Mouse (Mus musculus) neural tube, embryonic 15.5 days (tissue): Measurements from ENCODE around the gene Adam12. TPM values are rescaled to one million over a fixed set of nuclear protein-coding genes. Genes with fewer than 3 reads are reported as not detected.
A peak's percentile ranks its signal among the peaks of the same experiment; 100 is the strongest.

Experiments used
- ATAC-seq: fragments of 200-750 bp; cut with Nextera tagmentation; 2 replicates; pipeline ENCODE4 v1.8.0; 2017; ENCODE audit warnings: mild to moderate bottlenecking, moderate TSS enrichment, moderate library complexity; ENCODE audit not compliant: low FRiP score
- H3K27ac ChIP-seq: fragments of 300-500 bp; sonication (generic); replicated peaks from 2 replicates; pipeline ENCODE4 v1.5.1; 2015; ENCODE audit warnings: mild to moderate bottlenecking, inconsistent platforms
- H3K27me3 ChIP-seq: fragments of 300-500 bp; sonication (generic); replicated peaks from 2 replicates; pipeline ENCODE4 v1.6.1; 2015; ENCODE audit warnings: inconsistent platforms
- H3K36me3 ChIP-seq: fragments of 300-500 bp; sonication (generic); 2 replicates; pipeline ENCODE4 v1.6.1; 2015; ENCODE audit warnings: inconsistent platforms
- H3K4me1 ChIP-seq: fragments of 300-500 bp; sonication (generic); 2 replicates; pipeline ENCODE4 v1.6.1; 2015; ENCODE audit warnings: inconsistent platforms
- H3K4me2 ChIP-seq: fragments of 300-500 bp; sonication (generic); 2 replicates; pipeline ENCODE4 v1.6.1; 2015; ENCODE audit warnings: inconsistent platforms, mild to moderate bottlenecking, moderate library complexity
- H3K4me3 ChIP-seq: fragments of 300-500 bp; sonication (generic); replicated peaks from 2 replicates; pipeline ENCODE4 v1.5.1; 2015; ENCODE audit warnings: mild to moderate bottlenecking, inconsistent platforms
- H3K9ac ChIP-seq: fragments of 300-500 bp; sonication (generic); replicated peaks from 2 replicates; pipeline ENCODE4 v1.6.1; 2015; ENCODE audit warnings: mild to moderate bottlenecking, inconsistent platforms
- H3K9me3 ChIP-seq: fragments of 300-500 bp; sonication (generic); replicated peaks from 2 replicates; pipeline ENCODE4 v1.6.1; 2016; ENCODE audit warnings: inconsistent platforms
- WGBS: fragments of 180-500 bp; shearing (Covaris S2); methylation state at CpG from one replicate; pipeline ENCODE4 v1.1.7; 2015; ENCODE audit warnings: mixed read lengths; 5-methylcytosine and 5-hydroxymethylcytosine counted together
- polyA plus RNA-seq: library from polyadenylated mRNA; unstranded; fragments of >200 nt; fragmentation: Nextera tagmentation; extraction: Ambion mirVana; gene quantifications from 2 replicates; pipeline ENCODE4 v1.2.1, GENCODE M21; 2015

The Adam12 gene
- polyA plus RNA-seq, 1 experiment from 2014 or later = 3.7 TPM

DNA sequence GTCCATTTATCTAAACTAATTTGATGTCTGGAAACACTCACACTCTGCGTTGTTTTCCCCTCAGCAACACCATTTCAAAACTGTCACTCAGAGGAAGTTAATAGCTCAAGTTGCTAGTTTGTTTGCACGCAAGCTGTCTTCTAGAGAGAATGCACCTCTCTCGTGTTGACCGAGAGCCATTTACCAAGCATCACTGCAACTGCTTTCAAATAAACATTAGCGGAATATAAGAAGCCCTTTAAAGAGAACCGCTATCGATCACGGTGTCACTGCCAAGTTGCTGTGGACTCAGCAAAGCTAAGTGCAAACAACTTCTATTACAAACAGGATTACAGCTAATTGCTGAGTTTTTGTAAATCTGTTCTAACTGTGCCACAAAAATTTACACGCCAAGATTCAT is 87.8 kb downstream of the Adam12 start:
- no peak overlapping the region for H3K27ac ChIP-seq
- WGBS = 76% methylated on average over 9 of the region's 9 CpGs
- H3K27me3 ChIP-seq = no peaks in the 10 kb centered on the region
- H3K9ac ChIP-seq = no peak overlapping the region
- no peaks in the 10 kb centered on the region for H3K36me3 ChIP-seq
- peaks cover 12% of the 10 kb centered on the region for H3K4me1 ChIP-seq
- H3K9me3 ChIP-seq = no peaks in the 10 kb centered on the region
- no peak for ATAC-seq
- no peak overlapping the region for H3K4me3 ChIP-seq
- no peak overlapping the region for H3K4me2 ChIP-seq

DNA sequence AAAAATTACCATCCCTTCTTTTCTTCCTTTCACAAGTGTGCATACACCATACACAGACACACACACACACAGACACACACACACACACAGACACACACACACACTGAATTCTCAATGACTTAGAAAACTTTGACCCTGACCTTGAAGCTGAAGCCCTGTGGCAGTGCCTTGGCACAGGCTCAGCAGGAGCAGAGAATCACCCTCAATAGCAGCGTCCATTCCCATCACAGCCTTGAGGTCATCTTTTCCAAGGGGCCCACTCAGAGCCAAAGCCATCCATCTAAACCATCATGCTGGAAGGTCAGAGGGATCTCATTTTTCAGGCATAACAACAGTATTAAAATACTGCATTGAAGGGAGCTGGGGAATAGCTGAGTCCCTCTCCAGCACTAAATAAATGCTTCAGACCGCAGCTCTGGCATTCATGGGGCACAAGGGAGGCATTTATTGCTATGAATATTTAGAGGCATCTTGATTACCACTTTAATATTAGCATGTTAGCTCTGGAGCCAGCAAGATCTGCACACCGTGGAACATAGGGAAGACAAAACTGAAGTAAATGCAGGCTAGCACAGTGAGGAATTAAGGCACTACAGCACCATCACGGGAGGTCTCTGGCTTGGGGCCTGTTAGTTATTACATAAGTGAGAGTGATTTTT is 92.5 kb downstream of the Adam12 start:
- no peak overlapping the region for H3K9ac ChIP-seq
- WGBS = 24% methylated on average over 4 of the region's 4 CpGs
- no peaks in the 10 kb centered on the region for H3K27me3 ChIP-seq
- no peak overlapping the region for H3K4me2 ChIP-seq
- ATAC-seq = peak; percentile 61; the same call in 1 of the 2 replicates
- peak overlapping the region; percentile 25 for H3K27ac ChIP-seq
- no peaks in the 10 kb centered on the region for H3K36me3 ChIP-seq
- peaks cover 17% of the 10 kb centered on the region for H3K4me1 ChIP-seq
- H3K4me3 ChIP-seq = no peak overlapping the region
- no peaks in the 10 kb centered on the region for H3K9me3 ChIP-seq

DNA sequence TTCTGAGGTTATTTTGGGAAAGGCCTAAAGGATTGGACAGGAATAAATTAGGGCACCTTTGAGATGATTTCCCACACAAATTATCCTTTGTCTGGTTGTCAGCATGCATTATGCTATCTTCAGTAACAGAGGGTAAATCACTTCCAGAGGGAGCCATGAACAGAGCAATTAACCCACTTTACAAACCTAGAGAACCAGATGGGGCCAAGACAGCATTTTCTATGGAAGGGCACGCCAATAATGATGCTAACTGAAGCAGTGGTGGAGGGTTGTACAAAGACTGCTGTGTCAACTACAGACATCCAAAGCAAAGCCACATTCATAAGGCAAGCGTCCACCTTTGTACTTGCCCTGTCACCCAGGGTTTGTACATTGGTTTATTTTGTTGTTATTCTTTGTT is 99.6 kb downstream of the Adam12 start:
- Histone ChIP-seq H3K27me3 (no peaks in the 10 kb centered on the region), H3K27ac (no peak overlapping the region), H3K36me3 (no peaks in the 10 kb centered on the region), H3K9ac (no peak overlapping the region), H3K4me2 (no peak overlapping the region), H3K4me1 (peaks cover 20% of the 10 kb centered on the region), H3K9me3 (no peaks in the 10 kb centered on the region), H3K4me3 (no peak overlapping the region)
- WGBS = 16% methylated on average over 2 of the region's 2 CpGs
- ATAC-seq = no peak

DNA sequence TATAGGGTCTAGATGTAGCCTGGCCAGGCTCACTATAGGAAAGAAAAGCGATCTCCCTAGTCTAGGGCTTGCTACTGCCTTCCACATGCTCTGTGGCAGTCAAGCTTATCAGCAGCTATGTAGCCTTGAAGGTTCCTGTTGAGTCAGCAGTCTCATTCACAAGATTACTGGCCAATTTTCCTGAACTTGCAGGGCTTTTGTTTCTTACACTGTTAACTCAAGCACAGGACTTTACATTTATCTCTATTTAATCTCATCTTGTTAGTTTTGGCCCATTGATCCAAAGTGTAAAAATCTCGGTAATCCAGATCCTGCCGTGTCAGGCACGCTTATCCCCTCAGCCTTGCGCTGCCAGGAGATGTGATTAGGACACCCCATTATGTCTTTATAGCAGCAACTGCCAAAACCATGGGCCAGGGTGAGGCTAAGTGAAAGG is 103.8 kb downstream of the Adam12 start:
- Histone ChIP-seq H3K9me3 (no peaks in the 10 kb centered on the region), H3K4me2 (no peak overlapping the region), H3K36me3 (no peaks in the 10 kb centered on the region), H3K9ac (no peak overlapping the region), H3K27me3 (no peaks in the 10 kb centered on the region), H3K27ac (no peak overlapping the region), H3K4me1 (peaks cover 20% of the 10 kb centered on the region), H3K4me3 (no peak overlapping the region)
- ATAC-seq = no peak
- WGBS = 72% methylated on average over 5 of the region's 5 CpGs

DNA sequence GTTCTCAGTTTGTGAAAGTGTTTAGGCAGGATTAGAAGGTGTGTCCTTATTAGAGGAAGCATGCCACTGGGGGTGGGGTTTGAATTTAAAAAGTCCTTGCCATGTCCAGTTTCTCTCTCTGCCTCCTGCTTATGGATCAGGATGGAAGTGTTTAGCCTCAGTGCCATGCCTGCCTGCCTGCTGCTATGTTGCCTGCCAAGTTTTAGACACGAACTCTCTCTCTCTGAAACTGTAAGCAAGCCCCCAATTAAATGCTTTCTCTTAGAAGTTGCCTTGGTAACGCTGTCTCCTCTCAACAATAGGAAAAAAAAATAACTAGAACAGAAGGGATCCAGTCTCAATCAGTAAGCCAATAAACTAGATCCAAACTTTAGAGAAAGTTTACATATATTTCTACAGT is 110.5 kb downstream of the Adam12 start:
- Histone ChIP-seq H3K9me3 (no peaks in the 10 kb centered on the region), H3K4me2 (no peak overlapping the region), H3K9ac (no peak overlapping the region), H3K27me3 (no peaks in the 10 kb centered on the region), H3K27ac (no peak overlapping the region), H3K4me3 (no peak overlapping the region), H3K4me1 (no peaks in the 10 kb centered on the region), H3K36me3 (no peaks in the 10 kb centered on the region)
- ATAC-seq = no peak
- 32% methylated on average over 2 of the region's 2 CpGs for WGBS

DNA sequence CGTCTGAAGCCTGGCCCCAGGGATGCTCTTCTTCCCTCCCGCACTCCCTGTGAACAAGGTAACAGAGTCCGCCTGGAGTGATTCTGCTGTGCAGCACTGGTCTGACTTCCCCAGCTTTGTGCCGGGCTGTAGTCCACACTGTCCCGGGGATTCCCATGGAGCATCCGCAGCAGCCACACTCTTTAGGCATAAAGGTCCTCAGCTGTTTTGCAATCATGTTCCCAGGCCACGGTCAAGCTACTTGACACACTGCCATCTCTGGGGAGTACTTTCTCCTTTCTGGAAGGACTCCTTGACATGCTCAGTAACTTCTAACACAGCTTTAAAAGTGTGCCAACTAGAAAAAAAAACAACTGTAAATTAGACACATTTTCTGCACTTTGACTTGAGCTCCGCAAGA is 116.5 kb downstream of the Adam12 start:
- H3K36me3 ChIP-seq = no peaks in the 10 kb centered on the region
- no peak overlapping the region for H3K9ac ChIP-seq
- ATAC-seq = no peak
- WGBS = 84% methylated on average over 8 of the region's 8 CpGs
- H3K27ac ChIP-seq = 0 out of 2 replicates have a peak overlapping the region, but pooled peaks have one; percentile 20
- H3K9me3 ChIP-seq = no peaks in the 10 kb centered on the region
- no peaks in the 10 kb centered on the region for H3K27me3 ChIP-seq
- no peak overlapping the region for H3K4me3 ChIP-seq
- H3K4me2 ChIP-seq = no peak overlapping the region
- H3K4me1 ChIP-seq = no peaks in the 10 kb centered on the region

DNA sequence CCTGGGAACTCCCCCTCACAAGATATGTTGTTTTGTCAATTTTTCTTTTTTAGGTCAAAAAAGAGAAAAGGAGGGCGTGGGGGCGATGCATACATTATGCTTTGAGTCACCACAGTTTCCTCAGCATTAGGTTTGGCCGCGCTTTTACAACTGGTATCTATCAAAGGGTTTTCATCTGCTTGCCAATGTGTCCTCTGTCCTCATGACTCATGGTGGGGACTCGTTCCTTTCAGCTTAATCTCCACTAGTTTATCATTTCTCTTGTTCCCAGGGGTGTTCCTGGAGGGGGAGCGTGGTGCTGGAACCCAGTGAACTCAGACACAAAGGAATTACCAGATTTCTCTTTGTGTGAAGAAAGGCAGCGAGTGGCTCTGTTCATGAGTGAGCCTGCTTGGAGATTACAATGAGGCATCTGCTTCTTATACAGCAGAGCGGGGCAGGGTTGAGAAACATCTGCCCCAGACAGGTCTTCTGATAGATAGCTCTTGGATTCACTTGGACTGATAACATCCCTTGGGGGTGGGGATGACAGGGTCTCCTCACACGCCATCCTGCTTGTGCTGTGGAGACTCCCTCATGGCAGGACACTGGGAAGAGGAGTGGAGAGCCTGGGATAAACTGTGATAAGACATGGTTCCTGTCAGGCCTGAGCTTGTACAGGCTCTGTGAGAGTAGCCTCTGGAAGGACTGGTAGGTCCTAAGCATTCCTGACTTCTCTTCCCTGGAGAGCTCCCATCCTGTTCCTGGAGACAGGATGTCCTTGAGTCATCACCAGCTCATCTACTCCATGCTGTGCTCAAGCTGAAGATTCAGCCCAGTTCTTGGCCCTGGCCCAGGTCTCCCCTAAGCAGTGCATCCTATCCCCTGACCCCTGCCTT is 117.4 kb downstream of the Adam12 start:
- 68% methylated on average over 9 of the region's 9 CpGs for WGBS
- Histone ChIP-seq H3K9me3 (no peaks in the 10 kb centered on the region), H3K4me2 (no peak overlapping the region), H3K36me3 (no peaks in the 10 kb centered on the region), H3K4me3 (no peak overlapping the region), H3K27me3 (no peaks in the 10 kb centered on the region), H3K27ac (no peak overlapping the region), H3K9ac (no peak overlapping the region), H3K4me1 (no peaks in the 10 kb centered on the region)
- ATAC-seq = no peak

DNA sequence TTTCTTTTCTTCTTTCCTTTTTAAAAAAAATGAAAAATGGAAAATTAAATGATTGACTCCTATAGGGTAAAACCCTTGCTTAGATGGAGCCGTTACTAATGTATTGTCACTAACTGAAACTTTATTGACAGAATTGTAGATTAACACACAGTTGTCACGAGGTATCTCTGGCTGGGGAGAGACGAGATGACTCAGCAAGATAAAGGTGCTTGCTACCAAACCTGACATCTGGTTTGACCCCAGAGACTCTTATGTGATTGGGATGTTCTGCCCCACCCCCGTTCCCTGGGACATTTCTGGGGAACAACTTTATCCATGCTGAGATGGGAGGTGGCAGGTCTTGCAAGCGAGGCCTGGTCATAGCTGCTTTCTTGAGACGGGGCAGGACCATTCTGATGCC is 118.1 kb downstream of the Adam12 start:
- WGBS = 75% methylated on average over 6 of the region's 6 CpGs
- H3K9ac ChIP-seq = no peak overlapping the region
- no peaks in the 10 kb centered on the region for H3K9me3 ChIP-seq
- H3K4me3 ChIP-seq = no peak overlapping the region
- H3K4me1 ChIP-seq = no peaks in the 10 kb centered on the region
- H3K36me3 ChIP-seq = no peaks in the 10 kb centered on the region
- H3K4me2 ChIP-seq = no peak overlapping the region
- no peak for ATAC-seq
- no peaks in the 10 kb centered on the region for H3K27me3 ChIP-seq
- no peak overlapping the region for H3K27ac ChIP-seq

DNA sequence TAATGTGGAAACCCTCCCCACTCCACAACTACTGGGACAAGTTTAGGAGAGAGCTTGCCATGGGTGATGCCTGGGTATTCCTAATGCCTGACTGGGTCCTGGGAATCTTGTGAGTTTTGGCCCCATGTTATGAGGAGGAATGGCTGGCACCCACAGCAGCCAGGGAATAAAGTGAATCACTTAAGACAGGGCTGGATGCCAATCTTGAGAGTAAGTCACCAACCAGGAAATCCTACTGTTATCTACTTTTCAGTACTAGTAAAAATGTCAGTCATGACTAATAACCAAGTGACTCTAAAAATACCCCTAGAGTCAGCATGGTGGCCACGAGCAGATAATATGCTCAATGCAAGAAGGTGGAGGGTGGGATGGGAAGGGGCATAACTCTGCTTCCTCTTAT is 121.8 kb downstream of the Adam12 start:
- Histone ChIP-seq H3K27me3 (no peaks in the 10 kb centered on the region), H3K9me3 (no peaks in the 10 kb centered on the region), H3K4me3 (no peak overlapping the region), H3K4me2 (no peak overlapping the region), H3K4me1 (no peaks in the 10 kb centered on the region), H3K27ac (no peak overlapping the region), H3K9ac (no peak overlapping the region), H3K36me3 (no peaks in the 10 kb centered on the region)
- ATAC-seq = no peak
- WGBS = 87% methylated on average over 1 of the region's 1 CpGs

DNA sequence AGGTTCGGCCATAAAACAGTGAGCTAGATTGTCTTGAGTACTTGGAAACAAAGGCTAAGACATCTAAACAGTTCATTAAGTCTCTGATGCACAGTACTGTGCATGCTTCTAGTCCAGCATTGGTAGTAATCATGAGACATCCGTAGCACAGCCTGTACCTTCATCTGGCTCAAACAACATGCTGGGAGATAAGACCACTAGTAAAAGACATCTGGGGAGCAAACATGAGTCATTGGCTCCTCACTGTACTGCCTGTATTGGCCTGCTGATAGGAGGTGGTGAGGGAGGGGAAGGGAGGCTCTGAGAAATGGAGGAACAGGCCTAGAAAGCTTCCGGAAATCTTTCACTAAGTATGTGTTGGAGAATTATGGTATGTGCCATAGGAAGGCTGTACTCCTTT is 124.1 kb downstream of the Adam12 start:
- no peak for ATAC-seq
- WGBS = 69% methylated on average over 3 of the region's 3 CpGs
- Histone ChIP-seq H3K9me3 (no peaks in the 10 kb centered on the region), H3K36me3 (no peaks in the 10 kb centered on the region), H3K27me3 (no peaks in the 10 kb centered on the region), H3K9ac (no peak overlapping the region), H3K4me3 (no peak overlapping the region), H3K4me2 (no peak overlapping the region), H3K27ac (no peak overlapping the region), H3K4me1 (no peaks in the 10 kb centered on the region)

DNA sequence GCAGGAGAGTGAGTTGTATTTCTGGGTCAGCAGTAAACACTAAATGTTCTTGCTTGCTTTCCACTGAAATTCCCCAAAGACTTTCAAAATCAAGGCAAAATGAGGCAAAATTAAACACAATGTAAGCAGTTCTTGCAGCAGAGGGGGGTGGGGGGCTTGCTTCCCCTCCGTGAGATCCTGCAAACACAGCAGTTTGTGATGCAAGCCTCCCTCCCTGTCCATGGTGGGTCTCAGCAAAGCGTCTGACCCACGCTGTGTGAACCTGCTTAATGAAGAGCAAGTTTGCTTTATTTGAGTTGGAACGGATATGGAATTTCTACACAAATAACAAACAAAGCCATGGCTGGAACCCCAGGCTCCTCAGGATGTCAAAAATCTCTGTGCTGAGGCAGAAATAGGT is 132.9 kb downstream of the Adam12 start:
- Histone ChIP-seq H3K27ac (no peak overlapping the region; the same call in 1 of the 2 replicates), H3K4me2 (no peak overlapping the region), H3K9me3 (no peaks in the 10 kb centered on the region), H3K9ac (no peak overlapping the region), H3K4me1 (peaks cover 9% of the 10 kb centered on the region; the same call in 1 of the 2 replicates), H3K36me3 (no peaks in the 10 kb centered on the region), H3K4me3 (no peak overlapping the region), H3K27me3 (no peaks in the 10 kb centered on the region)
- no peak for ATAC-seq
- 49% methylated on average over 4 of the region's 4 CpGs for WGBS

DNA sequence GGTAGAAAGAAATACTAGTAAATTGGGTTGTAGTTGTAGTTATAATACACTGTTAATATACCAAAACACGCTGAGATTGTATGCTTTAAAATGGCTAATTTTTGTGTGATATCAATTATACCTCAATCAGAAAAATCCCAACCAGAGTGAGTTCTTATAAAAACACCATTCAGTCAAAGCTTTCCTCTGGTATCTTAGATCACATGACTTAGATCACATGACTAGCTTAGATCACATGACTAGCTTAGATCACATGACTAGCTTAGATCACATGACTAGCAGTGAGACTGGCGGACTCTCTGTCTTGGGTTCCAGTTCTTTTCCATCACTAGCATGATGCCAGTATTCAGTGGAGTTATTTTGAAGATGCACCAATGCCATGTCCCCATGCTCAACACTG is 134.1 kb downstream of the Adam12 start:
- Histone ChIP-seq H3K9ac (no peak overlapping the region), H3K4me1 (peaks cover 11% of the 10 kb centered on the region; the same call in 1 of the 2 replicates), H3K27me3 (no peaks in the 10 kb centered on the region), H3K9me3 (no peaks in the 10 kb centered on the region), H3K4me3 (no peak overlapping the region), H3K27ac (no peak overlapping the region), H3K36me3 (no peaks in the 10 kb centered on the region), H3K4me2 (no peak overlapping the region)
- 95% methylated on average over 2 of the region's 2 CpGs for WGBS
- no peak for ATAC-seq
